Comparison of ENCODE assay signal across 23 mouse cellular contexts in the genomic region with DNA sequence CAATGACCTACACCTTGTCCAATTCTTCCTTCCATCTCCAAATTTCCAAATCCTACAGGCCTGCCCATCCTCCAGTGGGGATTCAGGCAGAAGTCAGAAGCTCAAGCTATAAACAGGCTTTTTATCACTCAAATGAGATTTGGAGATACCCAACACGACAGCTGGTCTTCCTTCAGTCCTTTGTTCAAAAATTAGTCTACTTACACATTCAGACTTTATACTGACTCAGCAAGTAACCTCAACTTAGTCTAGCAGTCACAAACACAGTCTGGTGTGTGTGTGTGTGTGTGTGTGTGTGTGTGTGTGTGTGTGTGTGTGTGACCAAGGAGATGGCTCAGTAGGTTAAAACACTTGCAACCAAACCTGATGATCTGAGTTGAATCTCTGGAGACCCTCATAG.
"Had no signal": no experiment of that assay in that cellular context is flagged by ENCODE, and none has a peak within 500 bp of the region (broad histone marks: within the 10 kb centered on the region; RNA-seq: fewer than 3 reads in every experiment).

No protein-coding gene starts in this region.

- H3K9me3 ChIP-seq: limb, embryonic 10.5 days; limb, embryonic 13.5 days; liver, embryonic 12.5 days; liver, embryonic 15.5 days; lung, embryonic 15.5 days; neural tube, embryonic 12.5 days; neural tube, embryonic 15.5 days had no signal

- H3K27ac ChIP-seq: kidney, postnatal 0 days; layer of hippocampus, adult 2 months; limb, embryonic 10.5 days; limb, embryonic 13.5 days; liver, embryonic 12.5 days; liver, embryonic 15.5 days; lung, embryonic 15.5 days; neural tube, embryonic 12.5 days; neural tube, embryonic 15.5 days; stomach, postnatal 0 days had no signal

- H3K4me2 ChIP-seq: limb, embryonic 13.5 days; liver, embryonic 12.5 days; liver, embryonic 15.5 days; lung, embryonic 15.5 days; midbrain, embryonic 11.5 days; neural tube, embryonic 12.5 days; neural tube, embryonic 15.5 days had no signal

- DNase-seq: kidney, postnatal 25 days; layer of hippocampus, adult 9-11 months; liver; lung, postnatal 14 days; lung, postnatal 4 days; midbrain, embryonic 14.5 days; right cerebral cortex, adult 18-20 months; right cerebral cortex, postnatal 14 days; right cerebral cortex, postnatal 4 days; thymus, adult 2 months; thymus, postnatal 14 days; thymus, postnatal 4 days had no signal

- H3K27me3 ChIP-seq: limb, embryonic 13.5 days; liver, embryonic 12.5 days; liver, embryonic 15.5 days; lung, embryonic 15.5 days; neural tube, embryonic 12.5 days; neural tube, embryonic 15.5 days had no signal

- H3K9ac ChIP-seq: limb, embryonic 13.5 days; liver, embryonic 12.5 days; liver, embryonic 15.5 days; lung, embryonic 15.5 days; neural tube, embryonic 12.5 days; neural tube, embryonic 15.5 days had no signal

- H3K36me3 ChIP-seq: liver, embryonic 12.5 days; liver, embryonic 15.5 days; lung, embryonic 15.5 days; neural tube, embryonic 12.5 days; neural tube, embryonic 15.5 days had no signal

- H3K4me3 ChIP-seq: layer of hippocampus, adult 2 months; limb, embryonic 10.5 days; limb, embryonic 13.5 days; liver, embryonic 12.5 days; liver, embryonic 15.5 days; lung, embryonic 15.5 days; neural tube, embryonic 12.5 days; neural tube, embryonic 15.5 days had no signal

- ATAC-seq: liver, embryonic 12.5 days had no signal
